Mouse (Mus musculus) embryonic fibroblast, embryonic 13.5 days (primary cell): Measurements from ENCODE around the gene Pttg1ip. TPM values are rescaled to one million over a fixed set of nuclear protein-coding genes. Genes with fewer than 3 reads are reported as not detected.
A peak's percentile ranks its signal among the peaks of the same experiment; 100 is the strongest.

Source experiments
- H3K27ac ChIP-seq: 2 replicates; pipeline ENCODE4 v1.5.1; 2012; ENCODE audit warnings: low read length, control low read depth, inconsistent platforms; ENCODE audit not compliant: insufficient read depth
- H3K4me1 ChIP-seq: 2 replicates; pipeline ENCODE4 v1.6.1; 2011; ENCODE audit warnings: low read length; ENCODE audit not compliant: control insufficient read depth, insufficient read depth
- H3K4me3 ChIP-seq: 2 replicates; pipeline ENCODE4 v1.5.1; 2011; ENCODE audit warnings: mild to moderate bottlenecking, control low read depth, low read length; ENCODE audit not compliant: insufficient read depth
- CTCF ChIP-seq: IDR thresholded peaks from 2 replicates; pipeline ENCODE4 v1.5.1; 2011; ENCODE audit warnings: mild to moderate bottlenecking, control low read depth, low read length, moderate library complexity, borderline replicate concordance; ENCODE audit not compliant: insufficient read depth
- POLR2A ChIP-seq: IDR thresholded peaks from 2 replicates; pipeline ENCODE4 v1.6.1; 2011; ENCODE audit warnings: low read depth, mild to moderate bottlenecking, control low read depth, low read length, moderate library complexity
- polyA plus RNA-seq: library from polyadenylated mRNA; stranded (reverse); fragments of >200 nt; gene quantifications from 2 replicates; pipeline ENCODE4 v1.2.4, GENCODE M21; 2011; ENCODE audit warnings: low read depth; ENCODE audit not compliant: missing spikeins, insufficient read length

Pttg1ip gene
- polyA plus RNA-seq, 1 experiment = 138 TPM

GRCm38 (mm10) chr10:77626591-77626990, 45.1 kb downstream of the Pttg1ip start:
- Histone ChIP-seq H3K4me1 (peaks cover 24% of the 10 kb centered on the region), H3K27ac (no peak overlapping the region), H3K4me3 (no peak overlapping the region)
- TF ChIP-seq POLR2A = no peak
- TF ChIP-seq CTCF = no peak

- Histone ChIP-seq H3K4me1 (peaks cover 24% of the 10 kb centered on the region), H3K4me3 (no peak overlapping the region), H3K27ac (no peak overlapping the region)
- TF ChIP-seq CTCF = peak; percentile 98
- TF ChIP-seq POLR2A = no peak
Observed at GRCm38 (mm10) chr10:77627497-77627896, 46.0 kb downstream of the Pttg1ip start.

- Histone ChIP-seq H3K4me3 (no peak overlapping the region), H3K4me1 (peaks cover 20% of the 10 kb centered on the region), H3K27ac (no peak overlapping the region)
- TF ChIP-seq POLR2A = no peak
- no peak for TF ChIP-seq CTCF
Observed at GRCm38 (mm10) chr10:77629163-77629562, 47.6 kb downstream of the Pttg1ip start.

- TF ChIP-seq POLR2A = no peak
- no peak for TF ChIP-seq CTCF
- peaks cover 15% of the 10 kb centered on the region for H3K4me1 ChIP-seq
- H3K4me3 ChIP-seq = no peak overlapping the region
- H3K27ac ChIP-seq = no peak overlapping the region
Observed at GRCm38 (mm10) chr10:77629970-77630369, 48.5 kb downstream of the Pttg1ip start.

- H3K27ac ChIP-seq = no peak overlapping the region
- no peak overlapping the region for H3K4me3 ChIP-seq
- 0 out of 2 replicates have a peak, but pooled peaks cover 2% of the 10 kb centered on the region for H3K4me1 ChIP-seq
- no peak for TF ChIP-seq CTCF
- no peak for TF ChIP-seq POLR2A
Observed at GRCm38 (mm10) chr10:77634016-77634415, 52.5 kb downstream of the Pttg1ip start.

- no peak overlapping the region for H3K27ac ChIP-seq
- no peak overlapping the region for H3K4me3 ChIP-seq
- H3K4me1 ChIP-seq = 0 out of 2 replicates have a peak, but pooled peaks cover 2% of the 10 kb centered on the region
- no peak for TF ChIP-seq CTCF
- no peak for TF ChIP-seq POLR2A
Observed at GRCm38 (mm10) chr10:77634452-77635231, 53.1 kb downstream of the Pttg1ip start.

GRCm38 (mm10) chr10:77636234-77636922, 54.9 kb downstream of the Pttg1ip start:
- TF ChIP-seq POLR2A = no peak
- no peak for TF ChIP-seq CTCF
- 0 out of 2 replicates have a peak, but pooled peaks cover 2% of the 10 kb centered on the region for H3K4me1 ChIP-seq
- H3K4me3 ChIP-seq = no peak overlapping the region

GRCm38 (mm10) chr10:77638956-77639355, 57.4 kb downstream of the Pttg1ip start:
- Histone ChIP-seq H3K4me3 (no peak overlapping the region), H3K27ac (no peak overlapping the region), H3K4me1 (0 out of 2 replicates have a peak, but pooled peaks cover 2% of the 10 kb centered on the region)
- TF ChIP-seq CTCF = no peak
- no peak for TF ChIP-seq POLR2A

More at GRCm38 (mm10) chr10:77636234-77636922, 54.9 kb downstream of the Pttg1ip start:
- no peak overlapping the region for H3K27ac ChIP-seq

- no peaks in the 10 kb centered on the region for H3K4me1 ChIP-seq
- no peak overlapping the region for H3K4me3 ChIP-seq
- TF ChIP-seq CTCF (no peak), POLR2A (no peak)
- H3K27ac ChIP-seq = no peak overlapping the region
Observed at GRCm38 (mm10) chr10:77643160-77643559, 61.6 kb downstream of the Pttg1ip start.

- Histone ChIP-seq H3K27ac (no peak overlapping the region), H3K4me1 (no peaks in the 10 kb centered on the region), H3K4me3 (no peak overlapping the region)
- no peak for TF ChIP-seq CTCF
- no peak for TF ChIP-seq POLR2A
Observed at GRCm38 (mm10) chr10:77645571-77645970, 64.1 kb downstream of the Pttg1ip start.
